Mouse (Mus musculus): ENCODE results near the gene Fam102a. TPM values are rescaled to one million over a fixed set of nuclear protein-coding genes. Genes with fewer than 3 reads are reported as not detected.

Fam102a gene
- total RNA-seq, 2 experiments from 2014 or later, result 7.5 to 8.2 TPM

- DNase-seq (ENCODE audit: low spot score in 2 of 2), result no peak
Observed at GRCm38 (mm10) chr2:32576532-32576931, 41.4 kb downstream of the Fam102a start.

- DNase-seq (ENCODE audit: low spot score in 2 of 2), result no peak
Observed at GRCm38 (mm10) chr2:32578146-32579046, 43.3 kb downstream of the Fam102a start.

DNA sequence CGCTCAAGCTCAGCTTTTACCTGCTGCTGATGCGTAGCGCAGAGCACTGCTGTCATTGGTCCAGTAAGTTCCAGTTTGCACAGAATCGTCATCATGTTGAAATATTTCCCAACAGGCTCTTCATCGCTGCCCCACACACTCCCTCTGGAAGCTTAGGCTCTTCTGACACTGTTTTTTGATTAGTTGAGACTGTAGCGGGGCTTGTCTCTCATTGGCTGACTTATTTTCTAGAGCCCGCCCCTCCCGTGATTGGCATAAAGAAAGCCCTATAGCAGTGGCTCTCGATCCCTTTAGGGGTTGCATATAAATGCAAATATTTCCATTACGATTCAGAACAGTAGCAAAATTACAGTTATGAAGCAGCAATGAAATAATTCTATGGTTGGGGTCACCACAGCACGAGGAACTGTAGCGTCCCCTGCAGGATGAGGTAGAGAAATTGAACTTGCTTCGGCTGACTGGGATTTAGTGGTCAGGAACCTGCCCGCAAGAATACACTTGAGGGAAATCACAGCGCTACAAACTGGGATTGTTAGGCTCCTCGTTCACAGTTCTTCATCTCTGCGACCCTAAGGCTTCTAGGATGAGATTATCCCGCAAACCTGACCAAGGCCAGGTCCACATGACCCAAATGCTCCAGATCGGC, 46.4 kb downstream of the Fam102a start:
- no peak for DNase-seq (ENCODE audit: low spot score in 2 of 2)

DNA sequence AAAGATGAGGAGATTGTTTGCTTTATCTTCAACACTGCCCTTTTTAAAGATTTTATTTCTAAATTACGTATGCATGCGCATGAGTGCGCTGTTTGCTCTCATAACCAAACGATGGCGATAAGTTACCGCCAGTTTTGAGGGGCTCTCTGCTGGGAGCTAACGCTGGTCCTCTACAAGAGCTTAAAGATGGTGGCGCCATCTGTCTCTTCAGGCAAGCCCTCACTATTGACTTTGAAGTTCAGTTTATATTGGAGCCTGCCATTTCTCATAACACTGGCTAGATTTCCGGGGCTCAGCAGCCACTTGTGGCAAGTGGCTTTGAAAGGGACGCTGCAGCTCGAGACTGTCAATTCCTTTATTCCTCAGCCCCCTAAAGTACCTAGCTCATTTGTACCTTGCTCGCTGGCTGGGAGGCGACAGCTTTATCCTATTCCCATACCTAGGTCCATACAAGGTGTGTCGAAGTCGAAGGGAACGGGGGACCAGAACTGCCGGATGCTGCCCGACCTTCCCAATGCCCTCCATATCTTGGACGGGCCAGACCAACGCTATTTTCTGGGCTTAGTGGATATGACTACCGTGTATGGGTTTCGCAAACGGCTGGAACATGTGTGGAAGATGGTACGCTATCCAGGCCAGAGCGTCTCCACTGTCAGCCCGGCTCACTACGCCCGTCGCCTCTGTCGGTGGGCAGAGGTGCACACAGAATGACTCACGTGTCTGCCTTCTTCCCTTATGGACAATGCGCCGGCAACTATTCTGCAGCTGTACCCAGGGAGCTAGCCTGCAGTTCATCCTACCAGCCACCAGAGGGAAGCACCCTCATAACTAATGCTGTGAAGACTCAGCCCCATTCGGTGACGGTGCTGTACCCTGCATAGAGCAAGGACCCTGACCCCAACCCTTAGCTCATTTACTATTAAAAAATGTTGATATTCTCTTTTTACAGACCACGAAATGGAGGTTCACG, 48.0 kb downstream of the Fam102a start:
- peak; percentile 62 to 76 for DNase-seq (ENCODE audit: low spot score in 2 of 2)

GRCm38 (mm10) chr2:32585149-32585714, 50.1 kb downstream of the Fam102a start:
- DNase-seq (ENCODE audit: low spot score in 2 of 2), result no peak

DNA sequence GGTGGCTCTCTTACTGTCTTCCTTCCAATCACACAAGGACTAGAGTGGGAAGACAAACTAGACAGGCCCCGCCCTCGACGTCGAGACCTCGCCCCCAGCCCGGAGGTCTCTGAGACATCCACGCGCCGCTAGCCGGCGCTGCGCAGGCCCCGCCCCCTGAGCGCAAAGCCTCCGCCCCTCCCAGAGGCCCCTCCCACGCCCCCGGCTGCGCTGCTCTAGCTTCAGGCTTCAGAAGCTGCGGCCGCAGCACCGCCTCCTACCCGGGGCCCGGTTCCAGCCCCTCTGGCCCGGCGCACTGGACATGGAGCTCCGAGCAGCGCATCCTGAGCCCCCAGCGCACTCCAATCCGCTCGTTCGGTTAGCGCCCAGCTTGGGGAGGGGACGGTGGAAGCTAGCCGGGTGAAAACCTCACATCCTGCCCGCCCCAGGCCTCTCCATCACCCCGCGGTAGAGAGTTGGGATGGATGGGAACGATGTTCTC, 51.8 kb downstream of the Fam102a start, which contains the start of gene St6galnac4:
St6galnac4 (plus strand) TSS at position 225 of the 481 bp plus-strand sequence.
- peak; percentile 93 to 94 for DNase-seq (ENCODE audit: low spot score in 2 of 2)

DNA sequence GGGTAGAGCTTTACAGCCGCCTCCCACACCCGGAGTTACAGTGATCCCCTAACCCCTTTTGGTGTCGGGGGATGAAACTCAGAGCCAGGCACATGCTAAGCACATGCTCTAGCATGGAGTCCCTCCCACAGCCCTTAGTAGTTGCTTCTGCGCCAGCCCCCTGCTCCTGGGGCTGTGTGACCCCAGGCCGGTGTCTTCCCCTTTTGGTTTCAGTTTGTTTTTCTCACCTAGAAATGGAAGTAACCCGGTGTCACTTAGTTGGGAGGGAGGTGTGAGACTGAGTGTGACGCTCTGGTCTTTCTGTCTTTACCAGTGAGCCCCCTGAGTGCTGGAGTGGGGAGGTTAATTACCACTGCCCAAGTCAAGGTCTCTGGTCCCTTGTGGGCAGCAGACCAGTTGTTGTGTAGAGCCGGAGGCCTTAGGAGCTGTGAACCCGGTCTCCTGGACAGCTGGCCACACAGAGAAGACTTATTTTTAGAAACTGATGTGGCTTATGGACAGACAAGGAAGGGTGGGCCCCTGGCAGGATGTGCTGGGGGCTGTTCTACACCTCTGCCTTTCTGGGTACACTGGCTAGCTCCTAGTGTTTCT, 52.7 kb downstream of the Fam102a start:
- DNase-seq (ENCODE audit: low spot score in 2 of 2), result peak in 1 of 2 experiments; percentile 30

GRCm38 (mm10) chr2:32589213-32589795, 54.2 kb downstream of the Fam102a start:
- peak in 1 of 2 experiments; percentile 32 for DNase-seq (ENCODE audit: low spot score in 2 of 2)

DNA sequence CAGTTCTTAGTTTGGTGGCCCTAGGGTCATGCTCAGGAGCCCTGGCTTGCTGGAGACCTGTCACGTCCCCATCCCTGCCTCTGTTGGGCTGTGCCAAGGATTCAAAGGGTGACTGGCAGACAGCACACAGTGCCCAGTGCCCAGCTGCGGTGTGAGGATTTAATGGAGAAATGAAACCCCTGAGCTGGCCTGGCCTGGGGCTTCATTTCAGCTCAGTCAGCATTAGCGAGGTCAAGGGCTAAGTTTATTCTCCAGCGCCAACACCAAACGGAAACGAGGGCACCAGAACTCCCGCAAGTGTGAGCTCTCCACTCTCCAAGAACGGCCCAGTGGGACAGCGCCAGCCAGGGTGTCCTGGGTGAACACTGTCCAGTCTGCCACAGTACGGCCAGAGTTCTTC, 55.1 kb downstream of the Fam102a start:
- DNase-seq (ENCODE audit: low spot score in 2 of 2), result peak in 1 of 2 experiments; percentile 28

GRCm38 (mm10) chr2:32591249-32591648, 56.1 kb downstream of the Fam102a start:
- DNase-seq (ENCODE audit: low spot score in 2 of 2), result no peak

DNA sequence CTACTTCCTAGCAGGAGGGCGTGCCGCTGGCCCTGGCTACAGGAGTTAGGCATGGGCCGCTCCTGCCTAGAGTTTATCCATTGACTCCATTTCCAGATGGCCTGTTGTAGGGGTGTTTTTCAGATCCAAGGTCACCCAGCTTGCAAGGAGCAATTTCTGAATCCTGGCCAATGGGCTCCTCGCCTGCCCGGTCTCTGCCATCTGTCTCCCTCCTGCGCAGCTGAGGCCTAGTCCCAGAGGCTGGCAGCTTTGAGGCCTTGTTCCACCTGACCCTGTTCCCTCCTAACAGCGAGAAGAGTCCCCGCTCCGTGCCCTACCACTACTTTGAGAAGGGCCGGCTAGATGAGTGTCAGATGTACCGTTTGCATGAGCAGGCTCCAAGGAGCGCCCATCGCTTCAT, 61.6 kb downstream of the Fam102a start:
- DNase-seq (ENCODE audit: low spot score in 2 of 2), result peak in 1 of 2 experiments; percentile 35

GRCm38 (mm10) chr2:32597248-32597647, 62.1 kb downstream of the Fam102a start:
- DNase-seq (ENCODE audit: low spot score in 2 of 2), result no peak

GRCm38 (mm10) chr2:32597699-32598098, 62.6 kb downstream of the Fam102a start:
- no peak for DNase-seq (ENCODE audit: low spot score in 2 of 2)

- no peak for DNase-seq (ENCODE audit: low spot score in 2 of 2)
Observed at GRCm38 (mm10) chr2:32598506-32598905, 63.4 kb downstream of the Fam102a start.

DNA sequence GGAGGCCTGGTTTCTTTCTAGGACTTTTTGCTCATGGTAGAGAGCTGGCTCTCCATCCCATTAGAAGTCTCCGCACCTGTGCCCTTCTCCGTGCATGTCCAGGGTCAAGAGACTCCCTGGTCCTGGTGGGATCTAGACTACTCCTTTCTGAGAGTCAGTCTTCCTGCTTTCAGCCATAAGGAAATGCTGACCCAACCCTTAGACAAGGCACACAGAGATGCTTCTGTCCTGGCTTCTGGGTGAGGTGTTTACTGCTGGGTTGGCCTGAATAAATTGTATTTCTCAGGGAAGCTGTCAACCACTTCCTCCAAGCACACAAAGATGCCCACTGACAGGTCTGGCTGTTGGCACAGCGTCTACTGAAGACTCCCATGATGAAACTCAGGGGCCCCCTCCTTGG, 64.3 kb downstream of the Fam102a start, which contains the start of gene St6galnac6:
St6galnac6 (plus strand) TSS at position 301 of the 400 bp plus-strand sequence.
- DNase-seq (ENCODE audit: low spot score in 2 of 2), result no peak

DNA sequence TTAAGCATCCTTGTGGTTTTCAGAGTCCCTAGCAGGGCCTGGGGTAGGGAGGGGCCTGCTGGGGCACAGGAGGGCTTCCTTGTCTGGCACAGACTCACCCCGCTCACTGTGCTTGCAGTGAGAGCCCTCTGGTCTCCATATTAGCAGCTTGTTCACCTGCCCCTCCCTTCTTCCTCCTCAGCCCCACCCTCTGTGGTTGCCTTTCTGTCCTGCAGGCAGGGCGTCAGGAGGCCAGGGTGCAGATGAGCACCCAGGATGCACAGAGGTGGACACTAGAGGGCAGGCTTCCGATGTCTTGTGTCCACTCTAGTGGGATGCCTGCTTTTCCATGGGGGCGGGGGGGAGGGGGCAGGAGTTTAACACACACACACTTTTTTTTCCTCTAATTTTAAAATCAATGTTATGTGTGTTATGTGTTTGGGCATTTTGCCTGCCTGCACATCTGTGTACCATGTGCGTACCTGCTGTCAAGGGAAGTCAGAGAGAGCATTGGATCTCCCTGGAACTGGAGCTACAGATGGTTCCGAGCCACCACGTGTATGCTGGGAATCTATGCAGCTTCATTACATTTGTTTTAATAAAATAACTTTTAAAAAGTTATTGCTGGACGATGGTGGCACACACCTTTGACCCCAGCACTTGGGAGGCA, 66.4 kb downstream of the Fam102a start:
- DNase-seq (ENCODE audit: low spot score in 2 of 2), result peak in 1 of 2 experiments; percentile 36

GRCm38 (mm10) chr2:32602600-32603054, 67.5 kb downstream of the Fam102a start:
- DNase-seq (ENCODE audit: low spot score in 2 of 2), result peak; percentile 82 to 88

DNA sequence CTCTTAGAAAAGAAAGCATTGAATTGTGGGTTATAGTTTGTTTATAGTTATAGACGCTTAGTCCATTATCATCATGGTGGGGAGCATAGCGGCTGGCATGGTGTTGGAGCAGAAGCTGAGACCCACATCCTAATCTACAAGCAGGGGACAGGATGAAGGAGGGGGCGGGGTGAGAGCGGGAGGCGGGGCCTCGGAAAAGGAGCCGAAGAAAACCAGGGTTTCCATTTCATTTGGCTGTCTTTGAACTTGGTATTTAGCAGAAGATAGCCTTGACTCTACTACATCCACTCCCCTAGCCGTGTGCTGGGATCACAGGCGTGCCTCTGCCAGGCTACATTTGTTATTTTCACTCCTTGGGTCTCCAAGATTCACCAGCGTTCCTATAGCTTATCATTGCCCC, 69.5 kb downstream of the Fam102a start:
- DNase-seq (ENCODE audit: low spot score in 2 of 2), result no peak

All from gastrocnemius, postnatal 4 days (tissue).